Mouse (Mus musculus): Measurements from ENCODE around the gene Btnl1. TPM values are rescaled to one million over a fixed set of nuclear protein-coding genes. Genes with fewer than 3 reads are reported as not detected.

Btnl1 gene
- not detected in 2 replicates for polyA plus RNA-seq (2015; fragmentation: Nextera tagmentation; extraction: Ambion mirVana)

GRCm38 (mm10) chr17:34376847-34377246 is at the start of gene Btnl1:
TSS of gene Btnl1 (plus strand) at chr17:34377132.

DNA sequence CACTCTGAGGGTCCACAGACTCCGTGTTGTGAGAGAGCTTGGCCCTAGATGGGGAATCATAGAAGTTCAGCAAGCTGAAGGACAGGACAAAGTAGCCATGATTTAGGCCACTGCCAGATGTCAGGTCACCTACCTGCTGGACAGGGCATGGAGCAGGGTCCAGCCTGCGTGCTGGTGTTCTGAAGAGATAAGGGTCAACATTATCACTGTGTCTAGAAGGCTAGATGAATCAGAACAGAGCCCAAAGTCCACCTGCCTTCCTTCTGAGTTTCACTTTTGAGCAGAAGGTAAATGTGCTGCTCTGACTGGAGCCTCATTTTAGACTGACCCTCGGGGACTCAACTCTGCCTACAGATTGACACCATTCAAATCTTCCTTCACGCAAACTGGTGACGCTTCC is 22.4 kb upstream of the Btnl1 start, which contains the start of gene Btnl2:
Gene Btnl2 (plus strand): TSS at position 284 of the 400 bp plus-strand sequence.

GRCm38 (mm10) chr17:34398711-34399393 is 21.9 kb downstream of the Btnl1 start, which contains the start of gene BC051142:
TSS of gene BC051142 (plus strand) at chr17:34398820.

Other genes with a start within 250 kb of the Btnl1 start
- gene H2-DMb2, start 233.8 kb upstream of the Btnl1 start, polyA plus RNA-seq (2015; fragmentation: Nextera tagmentation; extraction: Ambion mirVana), result 0.66 and 0.96 TPM in 2 replicates
- 0.80 and 1.1 TPM in 2 replicates for gene H2-DMb1, start 224.1 kb upstream of the Btnl1 start, polyA plus RNA-seq (2015; fragmentation: Nextera tagmentation; extraction: Ambion mirVana)
- 8.0 and 8.7 TPM in 2 replicates for gene Tap1, start 189.6 kb upstream of the Btnl1 start, polyA plus RNA-seq (2015; fragmentation: Nextera tagmentation; extraction: Ambion mirVana)
- gene Psmb9, start 189.4 kb upstream of the Btnl1 start, polyA plus RNA-seq (2015; fragmentation: Nextera tagmentation; extraction: Ambion mirVana), result 3.5 and 3.7 TPM in 2 replicates
- 7.4 and 9.0 TPM in 2 replicates for gene Psmb8, start 179.4 kb upstream of the Btnl1 start, polyA plus RNA-seq (2015; fragmentation: Nextera tagmentation; extraction: Ambion mirVana)
- gene Tap2, start 173.6 kb upstream of the Btnl1 start, polyA plus RNA-seq (2015; fragmentation: Nextera tagmentation; extraction: Ambion mirVana), result 3.5 and 4.9 TPM in 2 replicates
- gene H2-Ob, start 138.2 kb upstream of the Btnl1 start, polyA plus RNA-seq (2015; fragmentation: Nextera tagmentation; extraction: Ambion mirVana), result 0.14 and 0.19 TPM in 2 replicates
- 2.7 and 3.5 TPM in 2 replicates for gene H2-Ab1, start 119.4 kb upstream of the Btnl1 start, polyA plus RNA-seq (2015; fragmentation: Nextera tagmentation; extraction: Ambion mirVana)
- 0.41 and 0.74 TPM in 2 replicates for gene H2-Aa, start 89.3 kb upstream of the Btnl1 start, polyA plus RNA-seq (2015; fragmentation: Nextera tagmentation; extraction: Ambion mirVana)
- gene H2-Eb1, start 71.3 kb upstream of the Btnl1 start, polyA plus RNA-seq (2015; fragmentation: Nextera tagmentation; extraction: Ambion mirVana), result 3.2 and 4.3 TPM in 2 replicates
- 0.13 and 0.26 TPM in 2 replicates for gene H2-Eb2, start 51.5 kb upstream of the Btnl1 start, polyA plus RNA-seq (2015; fragmentation: Nextera tagmentation; extraction: Ambion mirVana)
- not detected in 2 replicates for gene Btnl2, start 22.3 kb upstream of the Btnl1 start, polyA plus RNA-seq (2015; fragmentation: Nextera tagmentation; extraction: Ambion mirVana)
- gene BC051142, start 21.7 kb downstream of the Btnl1 start, polyA plus RNA-seq (2015; fragmentation: Nextera tagmentation; extraction: Ambion mirVana), result 5.3 and 6.1 TPM in 2 replicates
- gene Btnl4, start 100.2 kb downstream of the Btnl1 start, polyA plus RNA-seq (2015; fragmentation: Nextera tagmentation; extraction: Ambion mirVana), result not detected in 2 replicates
- not detected in 2 replicates for gene Btnl6, start 140.2 kb downstream of the Btnl1 start, polyA plus RNA-seq (2015; fragmentation: Nextera tagmentation; extraction: Ambion mirVana)
- gene Notch4, start 187.1 kb downstream of the Btnl1 start, polyA plus RNA-seq (2015; fragmentation: Nextera tagmentation; extraction: Ambion mirVana), result 4.4 and 6.3 TPM in 2 replicates
- 5.5 and 6.8 TPM in 2 replicates for gene Gpsm3, start 212.7 kb downstream of the Btnl1 start, polyA plus RNA-seq (2015; fragmentation: Nextera tagmentation; extraction: Ambion mirVana)
- 8.9 and 10.0 TPM in 2 replicates for gene Pbx2, start 214.1 kb downstream of the Btnl1 start, polyA plus RNA-seq (2015; fragmentation: Nextera tagmentation; extraction: Ambion mirVana)
- 1.5 and 2.5 TPM in 2 replicates for gene Ager, start 220.7 kb downstream of the Btnl1 start, polyA plus RNA-seq (2015; fragmentation: Nextera tagmentation; extraction: Ambion mirVana)
- 231 and 242 TPM in 2 replicates for gene Rnf5, start 226.6 kb downstream of the Btnl1 start, polyA plus RNA-seq (2015; fragmentation: Nextera tagmentation; extraction: Ambion mirVana)
- 109 and 123 TPM in 2 replicates for gene Agpat1, start 227.1 kb downstream of the Btnl1 start, polyA plus RNA-seq (2015; fragmentation: Nextera tagmentation; extraction: Ambion mirVana)
- 23.9 and 34.3 TPM in 2 replicates for gene Egfl8, start 238.8 kb downstream of the Btnl1 start, polyA plus RNA-seq (2015; fragmentation: Nextera tagmentation; extraction: Ambion mirVana)